Mouse (Mus musculus) layer of hippocampus, postnatal 36 days (tissue): ENCODE measurements around the gene Eln. TPM values are rescaled to one million over a fixed set of nuclear protein-coding genes. Genes with fewer than 3 reads are reported as not detected.
A peak's percentile ranks its signal among the peaks of the same experiment; 100 is the strongest.

Experiments used
- DNase-seq, 2 experiments: peaks; one replicate each; pipeline ENCODE4 v3.0.0; 2022
- total RNA-seq, 2 experiments: library from RNA; stranded (reverse); gene quantifications; 2 replicates each; pipeline ENCODE4 v1.2.3; 2021

Gene Eln
- total RNA-seq, 2 experiments from 2014 or later, result 8.9 to 11.4 TPM

DNA sequence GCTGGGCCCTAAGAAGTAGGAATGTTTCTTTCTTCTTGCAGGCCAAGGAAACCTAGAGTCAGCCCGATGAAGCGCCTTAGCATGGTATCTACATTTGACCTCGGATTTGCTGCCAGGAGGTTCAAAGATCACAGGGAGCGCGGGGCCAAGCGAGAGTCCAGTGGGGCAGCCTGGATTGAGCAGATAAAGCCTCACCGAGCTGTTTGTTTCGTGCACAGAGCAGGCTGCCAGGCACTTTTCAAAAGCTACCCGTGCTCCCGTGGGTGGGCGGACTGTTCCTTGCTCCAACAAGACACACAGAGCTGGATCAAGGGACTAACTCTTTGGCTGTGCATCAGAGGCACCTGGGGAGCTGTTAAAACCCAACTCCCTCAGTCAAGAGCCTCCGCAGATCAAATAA, 3.1 kb downstream of the Eln start:
- DNase-seq, result no peak

- DNase-seq, result no peak
These were observed 4.8 kb downstream of the Eln start for GRCm38 (mm10) chr5:134742221-134742795.

- DNase-seq, result no peak
These were observed 6.4 kb downstream of the Eln start for GRCm38 (mm10) chr5:134740501-134741341.

DNA sequence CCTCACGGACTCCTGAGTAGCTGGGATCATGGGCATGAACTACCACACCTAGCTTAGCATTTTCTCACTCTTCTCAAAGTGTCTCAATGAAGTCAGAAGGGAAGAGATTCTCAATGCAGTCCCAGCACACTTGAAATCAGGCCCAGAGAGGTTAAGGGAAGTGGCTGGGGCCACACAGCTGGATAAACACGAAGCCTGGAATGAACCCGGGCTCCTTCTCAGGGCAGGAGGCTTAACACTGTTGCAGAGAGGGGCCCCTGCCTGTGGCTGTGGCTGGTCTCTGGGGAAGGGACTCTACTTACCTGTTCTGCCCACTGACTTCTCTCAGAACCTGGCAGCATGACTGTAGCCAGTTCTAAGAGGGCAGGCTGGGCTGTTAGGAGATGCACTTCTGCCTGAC, 7.2 kb downstream of the Eln start:
- no peak for DNase-seq

GRCm38 (mm10) chr5:134734920-134735319, 12.2 kb downstream of the Eln start:
- no peak for DNase-seq

DNA sequence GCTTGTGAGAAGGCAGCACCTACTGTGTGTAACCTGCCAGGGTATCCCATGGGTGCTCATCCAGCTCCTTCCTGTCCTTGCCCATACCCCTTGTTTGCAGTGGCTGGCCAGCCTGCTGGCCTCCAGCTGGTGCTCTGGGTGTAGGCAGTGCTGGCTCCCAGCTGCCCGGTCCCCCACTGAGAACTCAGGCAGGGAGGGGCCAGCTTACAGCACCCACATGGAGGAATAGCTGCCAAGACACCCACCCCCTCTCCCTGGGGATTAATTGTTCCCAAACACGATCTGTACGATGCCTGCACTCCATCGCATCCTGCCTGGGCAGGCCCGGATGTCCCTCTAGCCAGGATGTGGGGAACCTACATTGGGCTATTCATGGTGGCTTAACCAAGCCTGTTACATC, 13.1 kb downstream of the Eln start:
- peak; percentile 28 to 45 for DNase-seq

GRCm38 (mm10) chr5:134733241-134733640, 13.9 kb downstream of the Eln start:
- DNase-seq, result no peak

DNA sequence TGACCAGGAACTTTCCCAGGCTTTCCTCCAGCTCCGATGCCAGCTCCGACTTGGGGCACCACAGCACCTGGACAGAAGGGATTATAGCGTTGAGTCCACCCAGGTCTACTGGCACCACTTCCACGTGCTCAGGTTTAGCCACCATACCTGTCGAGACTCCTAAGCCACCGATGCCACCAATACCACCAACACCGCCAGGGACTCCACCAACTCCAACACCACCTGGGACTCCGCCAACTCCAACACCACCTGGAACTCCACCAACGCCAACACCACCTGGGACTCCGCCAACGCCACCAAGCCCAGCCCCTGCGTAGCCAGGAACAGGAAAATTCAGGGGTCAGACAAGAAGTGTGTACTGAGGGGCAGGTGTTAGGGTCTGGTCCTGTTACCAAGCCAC, 18.0 kb downstream of the Eln start:
- DNase-seq, result no peak

DNA sequence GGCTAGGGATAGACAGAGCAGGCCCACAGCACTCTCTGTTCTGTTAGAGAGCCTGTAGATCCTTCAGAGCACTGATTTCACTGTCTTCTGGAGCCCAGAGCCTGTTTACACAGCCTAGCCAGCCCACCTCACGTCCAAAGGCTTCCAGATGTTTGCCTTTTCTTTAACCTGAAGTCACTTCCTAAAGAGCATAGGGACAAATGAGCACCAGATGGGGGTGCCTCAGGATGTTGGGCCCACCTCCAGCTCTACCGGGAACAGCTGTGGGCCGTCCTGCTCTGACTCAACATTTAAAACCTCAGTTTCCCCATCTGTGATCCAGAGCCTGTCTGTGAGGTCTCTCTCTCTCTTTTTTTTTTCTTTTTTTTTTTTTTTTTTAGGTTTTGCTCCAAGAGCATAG, 18.6 kb downstream of the Eln start:
- DNase-seq, result no peak

- DNase-seq, result no peak
These were observed 20.0 kb downstream of the Eln start for GRCm38 (mm10) chr5:134727001-134727639.

DNA sequence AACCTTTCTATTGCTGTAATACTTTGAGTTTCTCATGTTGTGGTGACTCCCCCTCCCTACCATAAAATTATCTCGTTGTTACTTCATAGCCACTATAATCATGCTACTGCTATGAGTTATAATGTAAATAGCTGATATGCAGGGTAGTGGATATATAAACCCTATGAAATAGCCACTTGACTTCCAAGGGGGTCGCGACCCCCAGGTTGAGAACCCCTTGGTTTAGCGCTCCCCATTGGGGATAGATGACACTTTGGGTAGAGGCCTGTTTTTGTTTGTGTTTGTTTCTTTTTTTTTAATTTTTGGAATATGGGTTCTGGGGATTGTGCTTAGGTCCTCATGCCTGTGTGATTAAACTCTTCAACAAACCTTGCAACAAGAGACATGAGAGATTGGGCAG, 21.8 kb downstream of the Eln start:
- no peak for DNase-seq

DNA sequence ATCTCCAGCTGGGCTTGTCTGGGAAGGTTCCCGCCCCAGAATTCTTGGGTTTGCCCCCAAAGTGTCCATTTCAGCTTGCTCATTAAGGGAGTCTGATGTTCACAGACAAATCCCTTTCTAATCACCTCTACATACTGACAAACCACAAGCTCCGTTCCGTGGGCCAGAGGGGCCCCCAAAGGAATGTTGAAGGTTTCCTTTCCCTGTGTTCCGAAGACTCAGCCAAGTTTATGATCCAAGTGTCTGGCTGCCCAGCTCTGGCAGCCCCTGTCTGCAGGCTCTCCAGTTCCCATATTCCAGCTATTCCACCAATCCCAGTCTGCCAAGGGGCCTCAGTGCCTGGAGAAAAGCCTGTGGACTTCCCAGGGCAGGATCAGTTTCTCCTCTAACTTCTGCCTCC, 27.1 kb downstream of the Eln start:
- no peak for DNase-seq

GRCm38 (mm10) chr5:134711076-134711475, 36.0 kb downstream of the Eln start:
- no peak for DNase-seq

DNA sequence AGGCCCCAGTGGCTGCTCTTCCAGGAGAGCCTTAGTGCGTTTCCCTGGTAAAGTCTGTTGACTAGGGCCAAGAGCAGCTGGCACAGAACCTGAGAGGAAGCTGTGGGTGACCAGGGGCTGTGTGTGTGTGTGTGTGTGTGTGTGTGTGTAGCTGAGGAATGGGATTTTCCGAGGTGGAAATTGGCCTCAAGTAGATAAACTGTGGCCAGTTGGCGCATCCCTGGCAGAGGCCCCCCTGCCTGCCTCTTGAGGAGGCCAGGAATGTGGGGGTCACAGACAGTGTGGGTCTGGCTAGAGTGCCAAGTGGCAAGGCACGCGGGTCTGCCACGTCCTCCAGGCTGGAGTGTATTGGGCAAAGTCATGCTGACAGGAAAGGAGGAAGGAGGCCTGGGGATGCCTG, 37.8 kb downstream of the Eln start:
- no peak for DNase-seq

DNA sequence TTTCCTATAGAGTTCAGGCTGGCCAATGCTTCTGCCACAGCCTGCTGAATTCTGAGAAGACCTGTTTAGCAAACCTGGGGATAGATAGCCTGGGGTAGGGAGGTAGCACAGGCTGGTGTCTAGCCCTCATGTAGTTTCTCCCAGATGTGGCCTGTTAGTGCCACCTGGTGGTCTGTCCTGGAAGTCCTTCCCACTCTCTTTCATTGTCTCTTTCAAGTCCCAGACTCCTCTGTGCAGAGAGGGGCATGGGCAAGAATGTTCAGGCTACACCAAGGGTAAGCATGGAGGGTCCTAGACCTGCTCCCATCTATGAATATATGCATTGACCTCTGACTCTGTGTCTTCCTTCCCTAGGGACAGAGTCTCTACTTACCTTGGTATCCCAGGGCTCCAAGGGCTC, 43.0 kb downstream of the Eln start:
- peak; percentile 62 to 73 for DNase-seq

DNA sequence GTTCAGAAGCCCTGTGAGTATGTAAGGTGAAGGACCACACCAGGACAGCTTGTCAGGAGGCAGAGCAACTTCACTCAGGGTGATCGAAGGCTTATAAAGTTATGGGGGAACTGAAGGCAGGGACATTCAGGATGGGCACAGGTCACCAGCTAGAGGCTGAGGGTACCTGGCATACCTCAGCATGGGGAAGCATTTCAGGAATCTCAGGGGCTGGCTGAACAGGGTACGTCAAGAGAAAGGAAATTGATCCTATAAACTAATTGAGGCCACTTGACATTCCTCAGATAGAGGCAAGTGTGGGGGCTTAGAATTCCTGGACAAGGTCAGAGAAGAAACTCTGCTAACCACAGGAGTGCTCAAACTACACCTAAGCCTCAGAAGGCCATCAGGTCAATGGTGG, 51.6 kb downstream of the Eln start:
- no peak for DNase-seq

GRCm38 (mm10) chr5:134695082-134695481, 52.0 kb downstream of the Eln start:
- no peak for DNase-seq

GRCm38 (mm10) chr5:134692704-134693103, 54.4 kb downstream of the Eln start:
- DNase-seq, result no peak

DNA sequence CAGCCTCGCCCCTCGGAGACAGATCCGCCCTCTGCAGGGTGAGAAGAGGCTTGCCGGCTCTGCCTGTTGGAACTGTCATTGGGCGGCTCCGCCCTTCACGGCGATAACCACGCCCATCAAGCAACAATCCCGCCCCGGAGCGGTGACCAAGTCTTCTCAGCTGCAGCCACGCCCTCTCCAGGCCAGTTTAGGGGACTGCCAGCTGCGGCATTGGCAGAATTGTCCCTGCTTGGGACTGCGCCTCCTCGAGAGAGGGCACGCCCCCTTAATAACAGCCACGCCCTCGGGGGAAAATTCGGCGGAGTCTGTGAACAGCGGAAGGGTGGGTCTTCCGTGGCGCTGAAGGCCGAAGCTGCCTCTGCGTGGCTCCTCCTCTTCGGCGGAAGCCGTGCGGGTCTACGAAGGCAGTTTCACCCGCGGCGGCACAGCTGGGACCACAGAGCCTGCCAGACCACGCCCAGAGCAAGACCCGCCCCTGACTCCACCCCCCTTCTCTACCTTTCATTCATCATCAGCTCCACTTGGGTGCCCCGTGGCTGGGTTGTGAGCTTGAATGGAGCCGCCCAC, 58.3 kb downstream of the Eln start:
- DNase-seq, result peak; percentile 98 to 99

DNA sequence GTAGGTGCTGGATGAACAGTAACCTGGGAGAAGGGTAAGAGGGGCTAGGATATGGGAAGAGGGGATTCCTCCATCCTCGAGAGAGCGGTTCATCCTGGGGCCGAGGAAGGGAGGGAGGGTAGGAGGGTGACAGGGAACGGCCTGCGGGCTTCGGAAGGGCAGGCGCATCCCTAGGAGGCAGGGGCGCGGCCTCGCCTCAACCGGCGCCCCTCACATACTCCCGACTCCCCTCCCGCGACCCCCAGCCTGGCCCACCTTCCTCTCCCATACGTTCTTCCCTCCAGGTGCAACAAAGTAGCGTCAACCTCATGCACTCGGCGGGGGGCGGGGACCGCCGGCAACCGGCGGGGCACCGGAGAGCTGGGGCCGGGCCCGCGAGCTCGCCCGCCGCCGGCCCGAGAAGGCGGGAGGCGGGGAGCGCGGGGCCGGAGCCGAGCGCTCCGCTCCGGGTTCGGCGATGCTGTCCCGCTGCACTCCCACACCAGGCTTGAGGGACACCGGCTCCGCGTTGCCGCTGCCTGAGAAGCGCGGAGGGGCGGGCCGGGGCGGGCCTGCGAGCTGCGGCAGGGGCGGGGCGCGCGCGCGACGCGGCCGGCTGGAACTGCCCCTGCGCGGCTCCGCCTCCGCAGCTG, 58.9 kb downstream of the Eln start, which contains the start of gene Limk1:
Gene Limk1, minus strand, starts transcription at position 513 of the 632 bp plus-strand sequence.
- DNase-seq, result no peak

DNA sequence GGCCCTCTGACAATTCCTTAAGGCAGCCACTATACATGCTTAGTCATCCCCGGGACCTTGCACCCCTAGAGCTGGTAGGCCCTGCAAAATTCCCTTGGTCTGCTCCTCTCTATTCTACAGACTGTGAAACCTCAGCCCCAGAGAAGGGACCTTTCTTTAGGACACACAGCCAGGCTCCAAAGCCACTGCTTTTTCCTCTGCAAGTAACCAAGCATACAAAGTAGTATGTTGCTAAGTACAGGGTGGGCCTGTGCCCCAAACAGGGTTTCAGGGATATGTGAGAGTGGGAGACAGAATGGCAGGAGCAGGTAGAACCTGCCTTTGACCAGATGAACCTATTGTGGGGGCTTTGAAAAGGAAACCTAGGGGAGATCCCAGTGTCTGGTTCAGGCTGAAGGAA, 59.9 kb downstream of the Eln start:
- no peak for DNase-seq

- DNase-seq, result no peak
These were observed 60.6 kb downstream of the Eln start for GRCm38 (mm10) chr5:134686541-134686940.

DNA sequence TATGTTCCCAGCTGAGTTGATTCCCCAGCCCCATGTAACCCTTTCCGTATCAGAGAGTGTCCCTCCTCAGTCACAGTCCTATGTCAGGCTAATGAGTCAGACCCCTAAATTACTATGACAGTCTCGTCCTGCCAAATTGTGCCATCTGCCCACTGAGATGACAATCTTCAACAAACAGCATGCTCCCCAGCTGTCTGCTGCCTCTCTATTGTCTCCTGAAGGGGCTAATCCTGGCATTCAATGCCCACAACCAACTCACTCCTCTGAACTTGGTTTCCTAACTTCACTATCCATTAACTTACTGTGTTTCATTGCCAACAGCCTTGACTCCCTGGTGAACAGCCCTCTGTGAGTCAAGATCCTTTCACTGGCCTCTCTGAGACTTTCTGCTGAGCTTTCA, 62.7 kb downstream of the Eln start:
- DNase-seq, result peak in 1 of 2 experiments; percentile 30
